Mouse (Mus musculus) embryonic fibroblast, embryonic 13.5 days (primary cell): ENCODE data around the gene Hdc.

Experiments used
- CTCF ChIP-seq: IDR thresholded peaks from 2 replicates; pipeline ENCODE4 v1.5.1; 2011; ENCODE audit warnings: mild to moderate bottlenecking, control low read depth, low read length, moderate library complexity, borderline replicate concordance; ENCODE audit not compliant: insufficient read depth
- POLR2A ChIP-seq: IDR thresholded peaks from 2 replicates; pipeline ENCODE4 v1.6.1; 2011; ENCODE audit warnings: low read depth, mild to moderate bottlenecking, control low read depth, low read length, moderate library complexity

GRCm38 (mm10) chr2:126584621-126585369, 34.3 kb downstream of the Hdc start:
- no peak for TF ChIP-seq CTCF
- TF ChIP-seq POLR2A = no peak
